Mouse (Mus musculus) hindbrain, embryonic 11.5 days (tissue): ENCODE results near the gene Neurod1. TPM values are rescaled to one million over a fixed set of nuclear protein-coding genes. Genes with fewer than 3 reads are reported as not detected.
A peak's percentile ranks its signal among the peaks of the same experiment; 100 is the strongest.

Experiments used
- ATAC-seq: fragments of 200-750 bp; cut with Nextera tagmentation; 2 replicates; pipeline ENCODE4 v1.8.0; 2017; ENCODE audit warnings: mild to moderate bottlenecking, moderate TSS enrichment, moderate library complexity; ENCODE audit not compliant: low FRiP score
- DNase-seq: peaks from one replicate; pipeline ENCODE4 v3.0.0-alpha.2; 2015; ENCODE audit warnings: low spot score
- H3K27ac ChIP-seq: fragments of 300-500 bp; sonication (generic); 2 replicates; pipeline ENCODE4 v1.5.1; 2014; ENCODE audit warnings: mild to moderate bottlenecking, low read depth, low read length
- H3K27me3 ChIP-seq: fragments of 300-500 bp; sonication (generic); 2 replicates; pipeline ENCODE4 v1.6.1; 2014; ENCODE audit warnings: mild to moderate bottlenecking, low read length, moderate library complexity, mixed read lengths; ENCODE audit not compliant: control insufficient read depth, insufficient read depth
- H3K36me3 ChIP-seq: fragments of 300-500 bp; sonication (generic); 2 replicates; pipeline ENCODE4 v1.6.1; 2014; ENCODE audit warnings: mild to moderate bottlenecking, low read length, moderate library complexity, mixed read lengths; ENCODE audit not compliant: control insufficient read depth, insufficient read depth
- H3K4me1 ChIP-seq: fragments of 300-500 bp; sonication (generic); replicated peaks from 2 replicates; pipeline ENCODE4 v1.6.1; 2014; ENCODE audit warnings: low read length, mixed read lengths; ENCODE audit not compliant: control insufficient read depth, insufficient read depth
- H3K4me2 ChIP-seq: fragments of 300-500 bp; sonication (generic); replicated peaks from 2 replicates; pipeline ENCODE4 v1.6.1; 2014; ENCODE audit warnings: mild to moderate bottlenecking, low read depth, low read length
- H3K4me3 ChIP-seq: fragments of 300-500 bp; sonication (generic); 2 replicates; pipeline ENCODE4 v1.5.1; 2014; ENCODE audit warnings: low read depth, low read length
- H3K9ac ChIP-seq: fragments of 300-500 bp; sonication (generic); 2 replicates; pipeline ENCODE4 v1.6.1; 2014; ENCODE audit warnings: low read depth, low read length
- H3K9me3 ChIP-seq: fragments of 300-500 bp; sonication (generic); 2 replicates; pipeline ENCODE4 v1.6.1; 2016; ENCODE audit warnings: low read length; ENCODE audit not compliant: control insufficient read depth
- WGBS: fragments of 180-500 bp; shearing (Covaris S2); extraction: QIAGEN DNeasy Blood & Tissue Kit; methylation state at CpG from one replicate; pipeline ENCODE4 v1.1.7; 2014; 5-methylcytosine and 5-hydroxymethylcytosine counted together
- polyA plus RNA-seq: library from polyadenylated mRNA; unstranded; fragments of >200 nt; fragmentation: Nextera tagmentation; extraction: Ambion mirVana; gene quantifications from 2 replicates; pipeline ENCODE4 v1.2.1, GENCODE M21; 2014

Neurod1 gene
- 31.7 and 32.4 TPM in 2 replicates for polyA plus RNA-seq

- Histone ChIP-seq H3K36me3 (no peaks in the 10 kb centered on the region), H3K27me3 (peaks cover 34% of the 10 kb centered on the region), H3K4me3 (peak within 1 kb of the TSS; percentile 43), H3K9ac (peak within 1 kb of the TSS; percentile 7), H3K4me2 (peak within 1 kb of the TSS; percentile 44), H3K4me1 (peaks cover 12% of the 10 kb centered on the region), H3K9me3 (no peaks in the 10 kb centered on the region), H3K27ac (peak within 1 kb of the TSS; percentile 52; the same call in 1 of the 2 replicates)
- ATAC-seq: peak; percentile 93
- under 1% methylated on average over 42 of the region's 42 CpGs for WGBS
- DNase-seq: peak; percentile 89
These were observed at the start of gene Neurod1, which contains the start of gene Cerkl for GRCm38 (mm10) chr2:79456575-79457349. Gene Neurod1, minus strand, starts transcription at chr2:79456751. Gene Cerkl, minus strand, starts transcription at chr2:79456785.

GRCm38 (mm10) chr2:79498990-79499755, 42.6 kb upstream of the Neurod1 start:
- no peaks in the 10 kb centered on the region for H3K27me3 ChIP-seq
- ATAC-seq (peak; percentile 77), DNase-seq (peak; percentile 87)
- WGBS: 27% methylated on average over 10 of the region's 10 CpGs
- H3K9me3 ChIP-seq: no peaks in the 10 kb centered on the region
- H3K4me3 ChIP-seq: no peak overlapping the region
- H3K9ac ChIP-seq: no peak overlapping the region
- H3K4me1 ChIP-seq: no peaks in the 10 kb centered on the region
- no peaks in the 10 kb centered on the region for H3K36me3 ChIP-seq
- no peak overlapping the region for H3K27ac ChIP-seq
- no peak overlapping the region for H3K4me2 ChIP-seq

GRCm38 (mm10) chr2:79485127-79485526, 28.6 kb upstream of the Neurod1 start:
- Histone ChIP-seq H3K27me3 (no peaks in the 10 kb centered on the region), H3K4me1 (no peaks in the 10 kb centered on the region), H3K4me2 (no peak overlapping the region), H3K9me3 (no peaks in the 10 kb centered on the region), H3K9ac (no peak overlapping the region), H3K36me3 (no peaks in the 10 kb centered on the region), H3K27ac (no peak overlapping the region), H3K4me3 (no peak overlapping the region)
- DNase-seq (no peak), ATAC-seq (no peak)
- 57% methylated on average over 3 of the region's 3 CpGs for WGBS

- Histone ChIP-seq H3K4me2 (no peak overlapping the region), H3K9me3 (no peaks in the 10 kb centered on the region), H3K27ac (no peak overlapping the region), H3K27me3 (no peaks in the 10 kb centered on the region), H3K4me1 (no peaks in the 10 kb centered on the region), H3K4me3 (no peak overlapping the region), H3K9ac (no peak overlapping the region), H3K36me3 (no peaks in the 10 kb centered on the region)
- no peak for ATAC-seq
- WGBS: 88% methylated on average over 2 of the region's 2 CpGs
- no peak for DNase-seq
These were observed 26.0 kb upstream of the Neurod1 start for GRCm38 (mm10) chr2:79482511-79482910.

GRCm38 (mm10) chr2:79462411-79462810, 5.9 kb upstream of the Neurod1 start:
- peaks cover 22% of the 10 kb centered on the region for H3K27me3 ChIP-seq

GRCm38 (mm10) chr2:79461861-79462260, 5.3 kb upstream of the Neurod1 start:
- ATAC-seq: no peak
- peaks cover 22% of the 10 kb centered on the region for H3K27me3 ChIP-seq
- no peak for DNase-seq

More at GRCm38 (mm10) chr2:79462411-79462810, 5.9 kb upstream of the Neurod1 start:
- H3K4me2 ChIP-seq: no peak overlapping the region
- DNase-seq: no peak
- peaks cover 9% of the 10 kb centered on the region for H3K4me1 ChIP-seq
- H3K9ac ChIP-seq: no peak overlapping the region
- WGBS: 89% methylated on average over 4 of the region's 4 CpGs
- H3K9me3 ChIP-seq: no peaks in the 10 kb centered on the region
- ATAC-seq: no peak
- no peak overlapping the region for H3K4me3 ChIP-seq
- H3K27ac ChIP-seq: no peak overlapping the region
- H3K36me3 ChIP-seq: no peaks in the 10 kb centered on the region

GRCm38 (mm10) chr2:79460586-79460985, 4.0 kb upstream of the Neurod1 start:
- DNase-seq (peak; percentile 58), ATAC-seq (no peak)
- Histone ChIP-seq H3K4me1 (peaks cover 12% of the 10 kb centered on the region), H3K27ac (no peak overlapping the region), H3K4me3 (no peak overlapping the region), H3K27me3 (peaks cover 22% of the 10 kb centered on the region), H3K9me3 (no peaks in the 10 kb centered on the region), H3K36me3 (no peaks in the 10 kb centered on the region), H3K4me2 (no peak overlapping the region), H3K9ac (no peak overlapping the region)
- 4% methylated on average over 2 of the region's 2 CpGs for WGBS

More at GRCm38 (mm10) chr2:79461861-79462260, 5.3 kb upstream of the Neurod1 start:
- Histone ChIP-seq H3K4me3 (no peak overlapping the region), H3K9ac (no peak overlapping the region), H3K4me2 (no peak overlapping the region), H3K36me3 (no peaks in the 10 kb centered on the region), H3K9me3 (no peaks in the 10 kb centered on the region), H3K27ac (no peak overlapping the region), H3K4me1 (peaks cover 12% of the 10 kb centered on the region)
- WGBS: 91% methylated on average over 2 of the region's 2 CpGs

- WGBS: 5% methylated on average over 14 of the region's 14 CpGs
- Histone ChIP-seq H3K9ac (no peak overlapping the region), H3K4me2 (peak overlapping the region; percentile 43), H3K4me1 (peaks cover 12% of the 10 kb centered on the region), H3K9me3 (no peaks in the 10 kb centered on the region), H3K36me3 (no peaks in the 10 kb centered on the region), H3K27ac (peak overlapping the region; percentile 83), H3K4me3 (0 out of 2 replicates have a peak overlapping the region, but pooled peaks have one; percentile 0), H3K27me3 (peaks cover 23% of the 10 kb centered on the region)
- DNase-seq: no peak
- ATAC-seq: no peak
These were observed 3.6 kb upstream of the Neurod1 start for GRCm38 (mm10) chr2:79460107-79460506.
